Mouse (Mus musculus): Measurements from ENCODE around the gene Gm38431. TPM values are rescaled to one million over a fixed set of nuclear protein-coding genes. Genes with fewer than 3 reads are reported as not detected.

The Gm38431 gene
- polyA plus RNA-seq, 2 experiments = 0.91 to 2.4 TPM

- no peak overlapping the region for H3K4me2 ChIP-seq (ENCODE audit: low read depth)
- H3K27ac ChIP-seq = no peak overlapping the region
- 49% methylated on average over 2 of the region's 2 CpGs for WGBS (ENCODE audit: insufficient replicate concordance)
- H3K27me3 ChIP-seq (ENCODE audit: control insufficient read depth, insufficient read depth, low read length) = peaks cover 34% of the 10 kb centered on the region
- ATAC-seq (ENCODE audit: insufficient read depth) = no peak
- TF ChIP-seq EP300 (IDR thresholded peaks at IDR 0.05; ENCODE audit: low read depth) = no peak
- no peak for TF ChIP-seq CTCF (IDR thresholded peaks at IDR 0.05; ENCODE audit: low read depth)
- DNase-seq (ENCODE audit: low read depth in 3 of 3, low spot score in 3 of 3) = no peak
- H3K9ac ChIP-seq (replicated peaks) = no peak overlapping the region
- no peaks in the 10 kb centered on the region for H3K36me3 ChIP-seq (replicated peaks; ENCODE audit: control insufficient read depth, insufficient read depth, low read depth)
- no peaks in the 10 kb centered on the region for H3K9me3 ChIP-seq (ENCODE audit: control insufficient read depth, low read length)
- H3K4me3 ChIP-seq (ENCODE audit: insufficient read depth in 1 of 2, low read depth in 2 of 2, low read length in 2 of 2) = no peak overlapping the region
- H3K4me1 ChIP-seq (replicated peaks; ENCODE audit: control insufficient read depth in 2 of 2, insufficient read depth in 2 of 2, low read length in 1 of 2) = peaks cover 3 to 15% of the 10 kb centered on the region in 2 experiments; a peak in 3 of 4 replicates
Measured at GRCm38 (mm10) chr9:21018600-21018999, 73.2 kb downstream of the Gm38431 start.

MicroRNAs encoded within 50 kb of the gene (microRNA counts, 519-probe panel; counts per million panel counts)
- 69.9 counts per million for microRNA mmu-miR-1900

Small RNAs within 50 kb of the gene (microRNA-seq; reads per million reads assigned to microRNA genes)
- gene Mir1900 (not detected), gene Mir7082 (not detected)

Other genes with a start within 250 kb of the Gm38431 start
- gene A230050P20Rik, start 223.4 kb downstream of the Gm38431 start, polyA plus RNA-seq (2012; rRNA removed) = 11.5 and 13.0 TPM in 2 replicates
- 1.1 and 1.7 TPM in 2 replicates for gene A230050P20Rik, start 223.4 kb downstream of the Gm38431 start, polyA plus RNA-seq (2014; fragmentation: Nextera tagmentation; extraction: Ambion mirVana)
- gene Angptl6, start 212.3 kb downstream of the Gm38431 start, polyA plus RNA-seq (2012; rRNA removed) = 8.1 and 9.3 TPM in 2 replicates
- gene Angptl6, start 212.3 kb downstream of the Gm38431 start, polyA plus RNA-seq (2014; fragmentation: Nextera tagmentation; extraction: Ambion mirVana) = 6.8 and 7.6 TPM in 2 replicates
- 70.6 and 84.8 TPM in 2 replicates for gene Ppan, start 203.8 kb downstream of the Gm38431 start, polyA plus RNA-seq (2012; rRNA removed)
- 50.2 and 56.1 TPM in 2 replicates for gene Ppan, start 203.8 kb downstream of the Gm38431 start, polyA plus RNA-seq (2014; fragmentation: Nextera tagmentation; extraction: Ambion mirVana)
- 74.2 and 104 TPM in 2 replicates for gene Eif3g, start 193.4 kb downstream of the Gm38431 start, polyA plus RNA-seq (2012; rRNA removed)
- gene Eif3g, start 193.4 kb downstream of the Gm38431 start, polyA plus RNA-seq (2014; fragmentation: Nextera tagmentation; extraction: Ambion mirVana) = 170 and 181 TPM in 2 replicates
- gene Dnmt1, start 132.1 kb downstream of the Gm38431 start, polyA plus RNA-seq (2012; rRNA removed) = 47.6 and 55.9 TPM in 2 replicates
- 43.1 and 48.6 TPM in 2 replicates for gene Dnmt1, start 132.1 kb downstream of the Gm38431 start, polyA plus RNA-seq (2014; fragmentation: Nextera tagmentation; extraction: Ambion mirVana)
- 1.2 and 1.3 TPM in 2 replicates for gene S1pr2, start 115.2 kb downstream of the Gm38431 start, polyA plus RNA-seq (2012; rRNA removed)
- 2.3 and 3.0 TPM in 2 replicates for gene S1pr2, start 115.2 kb downstream of the Gm38431 start, polyA plus RNA-seq (2014; fragmentation: Nextera tagmentation; extraction: Ambion mirVana)
- gene Mrpl4, start 89.3 kb downstream of the Gm38431 start, polyA plus RNA-seq (2012; rRNA removed) = 36.5 and 36.7 TPM in 2 replicates
- 61.3 and 67.7 TPM in 2 replicates for gene Mrpl4, start 89.3 kb downstream of the Gm38431 start, polyA plus RNA-seq (2014; fragmentation: Nextera tagmentation; extraction: Ambion mirVana)
- gene Icam1, start 76.0 kb downstream of the Gm38431 start, polyA plus RNA-seq (2012; rRNA removed) = 5.4 and 6.9 TPM in 2 replicates
- 7.9 and 9.1 TPM in 2 replicates for gene Icam1, start 76.0 kb downstream of the Gm38431 start, polyA plus RNA-seq (2014; fragmentation: Nextera tagmentation; extraction: Ambion mirVana)
- gene Icam4, start 62.6 kb downstream of the Gm38431 start, polyA plus RNA-seq (2012; rRNA removed) = 61.8 and 64.1 TPM in 2 replicates
- gene Icam4, start 62.6 kb downstream of the Gm38431 start, polyA plus RNA-seq (2014; fragmentation: Nextera tagmentation; extraction: Ambion mirVana) = 204 and 223 TPM in 2 replicates
- 0.70 and 0.87 TPM in 2 replicates for gene Icam5, start 59.9 kb downstream of the Gm38431 start, polyA plus RNA-seq (2012; rRNA removed)
- 0.20 and 0.28 TPM in 2 replicates for gene Icam5, start 59.9 kb downstream of the Gm38431 start, polyA plus RNA-seq (2014; fragmentation: Nextera tagmentation; extraction: Ambion mirVana)
- gene Zglp1, start 24.9 kb downstream of the Gm38431 start, polyA plus RNA-seq (2012; rRNA removed) = 0.21 and 0.49 TPM in 2 replicates
- gene Zglp1, start 24.9 kb downstream of the Gm38431 start, polyA plus RNA-seq (2014; fragmentation: Nextera tagmentation; extraction: Ambion mirVana) = 0.57 TPM in 1 of 2 replicates, not detected in the other
- gene Gm49373, start 18.9 kb downstream of the Gm38431 start, polyA plus RNA-seq (2012; rRNA removed) = 0.47 and 0.94 TPM in 2 replicates
- gene Gm49373, start 18.9 kb downstream of the Gm38431 start, polyA plus RNA-seq (2014; fragmentation: Nextera tagmentation; extraction: Ambion mirVana) = 0.32 and 0.46 TPM in 2 replicates
- 27.5 and 31.1 TPM in 2 replicates for gene Fdx1l, start 18.4 kb downstream of the Gm38431 start, polyA plus RNA-seq (2012; rRNA removed)
- gene Fdx1l, start 18.4 kb downstream of the Gm38431 start, polyA plus RNA-seq (2014; fragmentation: Nextera tagmentation; extraction: Ambion mirVana) = 37.3 and 37.9 TPM in 2 replicates
- 21.4 and 23.4 TPM in 2 replicates for gene Raver1, start within 50 bp of the Gm38431 start, polyA plus RNA-seq (2012; rRNA removed)
- gene Raver1, start within 50 bp of the Gm38431 start, polyA plus RNA-seq (2014; fragmentation: Nextera tagmentation; extraction: Ambion mirVana) = 23.4 and 28.4 TPM in 2 replicates
- gene Tyk2, start 39.2 kb upstream of the Gm38431 start, polyA plus RNA-seq (2012; rRNA removed) = 5.7 and 6.2 TPM in 2 replicates
- gene Tyk2, start 39.2 kb upstream of the Gm38431 start, polyA plus RNA-seq (2014; fragmentation: Nextera tagmentation; extraction: Ambion mirVana) = 4.0 and 5.1 TPM in 2 replicates
- 36.8 and 123 TPM in 2 replicates for gene Cdc37, start 58.0 kb upstream of the Gm38431 start, polyA plus RNA-seq (2012; rRNA removed)
- gene Cdc37, start 58.0 kb upstream of the Gm38431 start, polyA plus RNA-seq (2014; fragmentation: Nextera tagmentation; extraction: Ambion mirVana) = 118 and 129 TPM in 2 replicates
- gene Pde4a, start 73.7 kb upstream of the Gm38431 start, polyA plus RNA-seq (2012; rRNA removed) = 1.3 and 1.4 TPM in 2 replicates
- 1.1 and 1.4 TPM in 2 replicates for gene Pde4a, start 73.7 kb upstream of the Gm38431 start, polyA plus RNA-seq (2014; fragmentation: Nextera tagmentation; extraction: Ambion mirVana)
- 15.1 and 15.8 TPM in 2 replicates for gene Keap1, start 147.4 kb upstream of the Gm38431 start, polyA plus RNA-seq (2012; rRNA removed)
- 15.6 and 16.4 TPM in 2 replicates for gene Keap1, start 147.4 kb upstream of the Gm38431 start, polyA plus RNA-seq (2014; fragmentation: Nextera tagmentation; extraction: Ambion mirVana)
- gene S1pr5, start 156.4 kb upstream of the Gm38431 start, polyA plus RNA-seq (2012; rRNA removed) = 0.06 TPM in 2 replicates
- 0.09 and 0.10 TPM in 2 replicates for gene S1pr5, start 156.4 kb upstream of the Gm38431 start, polyA plus RNA-seq (2014; fragmentation: Nextera tagmentation; extraction: Ambion mirVana)
- gene Atg4d, start 173.3 kb upstream of the Gm38431 start, polyA plus RNA-seq (2012; rRNA removed) = 21.5 and 38.9 TPM in 2 replicates
- gene Atg4d, start 173.3 kb upstream of the Gm38431 start, polyA plus RNA-seq (2014; fragmentation: Nextera tagmentation; extraction: Ambion mirVana) = 69.3 and 78.1 TPM in 2 replicates
- 14.4 and 21.9 TPM in 2 replicates for gene Kri1, start 196.0 kb upstream of the Gm38431 start, polyA plus RNA-seq (2012; rRNA removed)
- gene Kri1, start 196.0 kb upstream of the Gm38431 start, polyA plus RNA-seq (2014; fragmentation: Nextera tagmentation; extraction: Ambion mirVana) = 3.9 and 5.0 TPM in 2 replicates
- 70.5 and 74.4 TPM in 2 replicates for gene Cdkn2d, start 199.4 kb upstream of the Gm38431 start, polyA plus RNA-seq (2012; rRNA removed)
- 116 and 119 TPM in 2 replicates for gene Cdkn2d, start 199.4 kb upstream of the Gm38431 start, polyA plus RNA-seq (2014; fragmentation: Nextera tagmentation; extraction: Ambion mirVana)
- gene Ap1m2, start 220.3 kb upstream of the Gm38431 start, polyA plus RNA-seq (2012; rRNA removed) = 0.06 and 0.07 TPM in 2 replicates
- 0.16 and 0.24 TPM in 2 replicates for gene Ap1m2, start 220.3 kb upstream of the Gm38431 start, polyA plus RNA-seq (2014; fragmentation: Nextera tagmentation; extraction: Ambion mirVana)
- 10.0 TPM in 2 replicates for gene Slc44a2, start 228.7 kb upstream of the Gm38431 start, polyA plus RNA-seq (2012; rRNA removed)
- gene Slc44a2, start 228.7 kb upstream of the Gm38431 start, polyA plus RNA-seq (2014; fragmentation: Nextera tagmentation; extraction: Ambion mirVana) = 11.6 and 12.7 TPM in 2 replicates